Mouse (Mus musculus) spleen, adult 2 months (tissue): Measurements from ENCODE around the gene Ssmem1. TPM values are rescaled to one million over a fixed set of nuclear protein-coding genes. Genes with fewer than 3 reads are reported as not detected.

Source experiments
- DNase-seq, 2 experiments: peaks; one replicate each; pipeline versions ENCODE4 v3.0.0 to v3.0.0-alpha.2; 2012 to 2021; ENCODE audit warnings: low spot score in 2 of 2, low read depth in 1 of 2
- H3K27ac ChIP-seq: fragments of 200-500 bp; 2 replicates; pipeline ENCODE4 v1.5.1; 2012; ENCODE audit warnings: low read length, inconsistent platforms; ENCODE audit not compliant: insufficient read depth
- H3K27me3 ChIP-seq: fragments of 200-500 bp; 2 replicates; pipeline ENCODE4 v1.6.1; 2012; ENCODE audit warnings: mild to moderate bottlenecking, moderate library complexity, low read length, inconsistent platforms; ENCODE audit not compliant: control insufficient read depth, insufficient read depth
- H3K36me3 ChIP-seq: fragments of 200-500 bp; 2 replicates; pipeline ENCODE4 v1.6.1; 2012; ENCODE audit warnings: mild to moderate bottlenecking, low read length, inconsistent platforms; ENCODE audit not compliant: control insufficient read depth, insufficient read depth
- H3K4me1 ChIP-seq: fragments of 200-500 bp; 2 replicates; pipeline ENCODE4 v1.6.1; 2011; ENCODE audit warnings: inconsistent platforms; ENCODE audit not compliant: control insufficient read depth, insufficient read depth, insufficient read length
- H3K4me3 ChIP-seq: fragments of 200-500 bp; 2 replicates; pipeline ENCODE4 v1.5.1; 2011; ENCODE audit warnings: mild to moderate bottlenecking, inconsistent platforms; ENCODE audit not compliant: insufficient read depth, insufficient read length; ENCODE audit errors: extremely low read depth
- CTCF ChIP-seq: fragments of 200-500 bp; IDR thresholded peaks from 2 replicates; pipeline ENCODE4 v1.5.1; 2011; ENCODE audit warnings: mild to moderate bottlenecking, inconsistent platforms; ENCODE audit not compliant: insufficient read depth, insufficient read length, insufficient replicate concordance; ENCODE audit errors: extremely low read depth
- POLR2A ChIP-seq: fragments of 200-500 bp; IDR thresholded peaks from 2 replicates; pipeline ENCODE4 v1.6.1; 2011; ENCODE audit warnings: low read depth, low read length, inconsistent platforms
- WGBS: fragments of 180-500 bp; shearing (Covaris S2); methylation state at CpG from one replicate; pipeline ENCODE4 v1.1.7; 2018; 5-methylcytosine and 5-hydroxymethylcytosine counted together
- polyA plus RNA-seq: library from polyadenylated mRNA; depleted of rRNA; stranded (reverse); fragments of >200 nt; gene quantifications from 2 replicates; pipeline ENCODE4 v1.2.3, GENCODE M21; 2012; rRNA removed

Gene Ssmem1
- not detected in 2 replicates for polyA plus RNA-seq

DNA sequence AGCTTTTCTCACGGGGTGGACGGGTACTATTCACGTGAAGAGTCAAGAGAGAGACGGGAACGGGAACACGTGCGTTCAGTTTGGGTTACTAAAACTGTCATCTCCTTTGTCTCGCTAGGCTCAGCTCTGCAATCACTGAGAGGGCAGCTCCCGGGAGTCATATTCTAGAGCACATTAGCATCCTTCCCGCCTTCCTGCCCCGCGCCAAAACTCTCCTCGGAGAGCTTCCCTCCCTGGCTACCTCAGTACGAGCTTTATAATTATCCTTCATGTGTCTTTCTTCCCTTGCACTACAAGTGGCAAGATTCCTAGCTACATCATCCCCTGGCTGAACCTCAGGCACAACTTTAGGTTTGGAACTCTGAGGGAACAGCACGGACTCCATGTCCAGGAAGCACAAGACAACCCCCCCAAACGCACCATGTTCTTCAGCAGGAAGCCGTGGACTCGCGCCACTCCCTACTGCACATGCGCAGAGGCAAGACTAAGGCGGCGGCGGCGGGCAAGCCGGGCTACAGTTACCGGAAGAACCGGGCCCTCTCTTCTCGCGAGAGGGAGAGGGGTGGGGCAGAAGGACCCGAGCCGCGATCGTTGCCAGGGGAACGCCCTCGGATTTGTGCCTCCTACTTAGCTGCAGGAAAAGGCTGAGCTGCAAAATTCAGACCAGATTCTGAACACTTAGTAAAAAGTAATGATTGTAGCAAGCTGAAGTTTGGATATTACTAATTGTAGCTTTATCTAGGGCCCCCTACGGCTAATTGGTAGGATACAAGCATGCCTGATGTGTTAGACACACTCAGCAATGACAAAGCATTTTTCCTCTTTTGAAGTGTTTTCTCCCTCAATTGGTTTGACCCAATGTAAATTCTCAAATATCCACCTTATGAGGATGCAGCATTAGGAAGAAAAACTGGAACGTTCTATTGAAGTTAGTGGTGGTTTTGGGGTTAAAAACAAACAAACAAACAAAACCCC is at the start of gene Ssmem1, which contains the start of gene Tmem209:
Gene Ssmem1 (plus strand): TSS at position 585 of the 975 bp plus-strand sequence.
Gene Tmem209 (minus strand): TSS at position 519 of the 975 bp plus-strand sequence.
- peak; percentile 94 to 99 for DNase-seq
- Histone ChIP-seq H3K36me3 (peaks cover 8% of the 10 kb centered on the region; the same call in 1 of the 2 replicates), H3K4me3 (peak within 1 kb of the TSS; percentile 80), H3K27me3 (no peaks in the 10 kb centered on the region), H3K27ac (peak within 1 kb of the TSS; percentile 81), H3K4me1 (no peaks in the 10 kb centered on the region)
- under 1% methylated on average over 37 of the region's 37 CpGs for WGBS
- no peak for TF ChIP-seq CTCF
- peak; percentile 96 for TF ChIP-seq POLR2A

DNA sequence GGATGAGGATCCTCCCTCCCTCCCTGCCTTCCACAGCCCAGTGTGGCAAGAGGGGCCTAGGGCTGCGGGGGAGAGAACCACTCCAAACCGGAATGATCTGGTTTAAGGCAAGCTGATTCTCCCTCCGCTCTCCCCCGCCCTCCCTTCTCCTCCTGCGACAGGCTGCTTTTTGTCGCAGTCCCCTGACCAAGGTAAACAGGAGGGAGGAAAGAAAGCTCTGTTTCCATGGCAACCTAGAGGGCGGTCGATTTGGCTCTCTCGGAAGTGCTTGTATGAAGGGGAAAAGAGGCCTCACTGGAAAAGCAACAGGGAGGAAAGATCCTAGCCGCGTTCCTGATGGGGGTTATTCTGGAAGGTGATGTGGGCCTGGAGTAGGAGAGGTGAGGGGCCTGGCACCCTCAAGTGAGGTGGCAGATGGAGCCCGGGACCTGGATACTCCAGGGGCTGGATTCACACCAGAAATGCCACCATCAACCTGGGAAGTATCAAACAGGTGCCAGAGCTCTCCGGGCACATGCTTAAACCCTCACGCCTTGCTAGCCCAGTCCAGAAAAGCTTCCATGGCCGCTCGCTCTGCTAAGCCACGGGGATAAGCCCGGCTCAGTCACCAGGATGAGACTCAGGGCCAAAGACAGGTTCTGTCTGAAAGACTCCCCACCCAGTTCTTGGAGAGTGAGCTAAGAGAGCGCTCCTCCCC is 48.8 kb upstream of the Ssmem1 start:
- H3K4me3 ChIP-seq = no peak overlapping the region
- DNase-seq = no peak
- H3K27me3 ChIP-seq = no peaks in the 10 kb centered on the region
- H3K36me3 ChIP-seq = no peaks in the 10 kb centered on the region
- no peak overlapping the region for H3K27ac ChIP-seq
- H3K4me1 ChIP-seq = no peaks in the 10 kb centered on the region
- WGBS = 49% methylated on average over 19 of the region's 19 CpGs
- no peak for TF ChIP-seq CTCF
- no peak for TF ChIP-seq POLR2A

DNA sequence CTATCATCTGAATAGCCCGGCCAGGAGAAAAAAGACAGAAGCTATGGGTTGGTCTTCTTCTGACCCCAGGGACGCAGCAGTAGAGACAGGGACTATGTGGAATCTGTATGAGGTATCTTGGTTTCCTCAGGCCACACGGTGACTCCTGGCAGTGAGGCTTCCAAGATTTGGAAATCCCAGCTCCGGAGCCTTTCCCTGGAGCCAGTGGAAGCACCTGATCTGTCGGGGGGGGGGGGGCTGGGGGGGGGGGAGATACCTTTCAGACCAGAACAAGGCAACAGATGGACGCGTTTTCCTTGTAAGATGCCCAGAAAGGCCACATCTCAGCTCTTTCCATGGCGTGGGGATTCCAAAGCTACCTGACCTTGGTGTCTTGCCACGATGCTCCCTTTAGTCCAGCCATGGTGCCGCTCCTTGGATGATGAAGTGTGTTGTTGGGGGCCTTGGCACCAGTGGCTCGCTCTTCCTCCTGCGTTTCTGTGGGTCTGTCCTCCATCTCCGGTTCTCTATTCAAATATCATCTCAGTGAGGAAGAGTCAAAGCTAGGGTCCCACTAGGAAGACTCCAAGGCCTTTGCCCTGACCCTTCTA is 47.8 kb upstream of the Ssmem1 start:
- no peaks in the 10 kb centered on the region for H3K27me3 ChIP-seq
- H3K36me3 ChIP-seq = no peaks in the 10 kb centered on the region
- TF ChIP-seq POLR2A = no peak
- DNase-seq = no peak
- no peak overlapping the region for H3K4me3 ChIP-seq
- no peaks in the 10 kb centered on the region for H3K4me1 ChIP-seq
- 87% methylated on average over 13 of the region's 13 CpGs for WGBS
- no peak overlapping the region for H3K27ac ChIP-seq

DNA sequence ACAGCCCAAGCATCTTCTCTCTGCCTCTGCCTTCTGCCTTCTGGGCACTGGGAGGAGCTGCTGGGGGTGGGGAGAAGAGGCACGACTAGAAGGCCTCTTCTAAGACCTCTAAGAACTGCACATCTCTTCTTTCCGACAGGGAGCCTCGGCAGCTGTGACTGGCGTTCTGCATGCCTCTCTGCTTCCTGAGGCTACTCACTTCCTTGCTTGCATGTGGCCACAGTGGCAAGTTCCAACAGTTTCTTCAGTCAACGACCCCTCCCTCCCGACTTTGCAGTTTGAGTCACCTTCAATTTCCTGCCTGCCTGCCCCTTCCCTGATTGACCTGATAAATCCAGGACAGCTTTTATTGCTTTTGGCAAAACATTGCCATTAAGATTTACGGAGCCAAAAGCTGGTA is 46.8 kb upstream of the Ssmem1 start:
- TF ChIP-seq POLR2A (no peak), CTCF (no peak)
- WGBS = 33% methylated on average over 7 of the region's 7 CpGs
- no peaks in the 10 kb centered on the region for H3K36me3 ChIP-seq

DNA sequence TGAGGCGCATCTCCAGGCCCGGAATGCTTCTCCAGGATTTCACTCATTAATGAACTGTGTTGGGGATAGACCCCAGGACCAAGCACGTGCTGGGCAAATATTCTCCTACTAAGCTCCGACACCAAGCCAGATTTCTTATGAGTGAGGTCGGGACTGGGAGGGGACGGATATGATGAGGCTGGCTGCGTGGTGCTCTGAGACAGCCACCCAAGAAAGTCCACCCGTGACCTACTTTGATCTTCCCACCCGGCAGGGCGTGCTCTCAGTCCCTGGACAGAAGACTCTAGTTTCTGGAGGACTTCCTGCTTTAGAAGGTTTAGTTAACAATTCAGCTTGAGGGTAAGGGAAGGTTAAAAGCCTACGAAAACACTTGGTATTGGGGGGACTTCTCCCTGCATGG is 44.1 kb upstream of the Ssmem1 start:
- Histone ChIP-seq H3K4me1 (no peaks in the 10 kb centered on the region), H3K27ac (no peak overlapping the region), H3K27me3 (no peaks in the 10 kb centered on the region), H3K36me3 (no peaks in the 10 kb centered on the region), H3K4me3 (no peak overlapping the region)
- TF ChIP-seq POLR2A (no peak), CTCF (no peak)
- no peak for DNase-seq
- 86% methylated on average over 11 of the region's 11 CpGs for WGBS

More for the DNA sequence above, 46.8 kb upstream of the Ssmem1 start:
- Histone ChIP-seq H3K27me3 (no peaks in the 10 kb centered on the region), H3K4me1 (no peaks in the 10 kb centered on the region), H3K27ac (no peak overlapping the region), H3K4me3 (no peak overlapping the region)
- no peak for DNase-seq

DNA sequence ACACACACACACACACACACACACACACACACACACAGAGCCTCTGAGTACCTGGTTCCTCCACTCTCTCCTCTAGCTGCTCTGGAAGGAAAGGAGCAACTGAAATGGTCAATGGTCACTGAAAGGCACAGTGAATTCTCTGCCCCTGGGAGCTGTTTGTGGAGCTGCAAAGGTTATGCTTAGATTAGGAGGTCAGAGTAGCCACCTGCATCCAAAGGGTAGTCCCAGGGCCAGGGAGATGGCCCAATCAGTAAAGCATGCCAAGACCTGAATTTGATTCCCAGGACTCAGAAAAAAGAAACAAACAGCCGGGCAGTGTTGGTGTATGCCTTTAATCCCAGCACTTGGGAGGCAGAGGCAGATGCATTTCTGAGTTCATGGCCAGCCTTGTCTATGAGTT is 41.6 kb upstream of the Ssmem1 start:
- no peaks in the 10 kb centered on the region for H3K36me3 ChIP-seq
- no peaks in the 10 kb centered on the region for H3K27me3 ChIP-seq
- H3K4me3 ChIP-seq = no peak overlapping the region
- WGBS = 92% methylated on average over 1 of the region's 1 CpGs
- TF ChIP-seq POLR2A (no peak), CTCF (no peak)
- no peaks in the 10 kb centered on the region for H3K4me1 ChIP-seq
- H3K27ac ChIP-seq = no peak overlapping the region
- DNase-seq = no peak
